Mouse (Mus musculus) hindbrain, embryonic 10.5 days (tissue): ENCODE data around the gene Gba. TPM values are rescaled to one million over a fixed set of nuclear protein-coding genes. Genes with fewer than 3 reads are reported as not detected.

Experiments used
- DNase-seq: peaks from one replicate; pipeline ENCODE4 v3.0.0-alpha.2; 2017; ENCODE audit warnings: low spot score
- H3K27ac ChIP-seq: fragments of 300-500 bp; sonication (generic); 2 replicates; pipeline ENCODE4 v1.5.1; 2016; ENCODE audit warnings: mild to moderate bottlenecking, moderate library complexity
- H3K27me3 ChIP-seq: fragments of 300-500 bp; sonication (generic); 2 replicates; pipeline ENCODE4 v1.6.1; 2016; ENCODE audit warnings: mild to moderate bottlenecking; ENCODE audit not compliant: poor library complexity, insufficient read depth, severe bottlenecking
- H3K36me3 ChIP-seq: fragments of 300-500 bp; sonication (generic); 2 replicates; pipeline ENCODE4 v1.6.1; 2016; ENCODE audit warnings: mild to moderate bottlenecking, moderate library complexity
- H3K4me1 ChIP-seq: fragments of 300-500 bp; sonication (generic); replicated peaks from 2 replicates; pipeline ENCODE4 v1.6.1; 2016; ENCODE audit warnings: mild to moderate bottlenecking
- H3K4me3 ChIP-seq: fragments of 300-500 bp; sonication (generic); 2 replicates; pipeline ENCODE4 v1.5.1; 2016; ENCODE audit warnings: mild to moderate bottlenecking, moderate library complexity
- H3K9me3 ChIP-seq: fragments of 300-500 bp; sonication (generic); 2 replicates; pipeline ENCODE4 v1.6.1; 2016; ENCODE audit warnings: mild to moderate bottlenecking, moderate library complexity
- WGBS: fragments of 180-500 bp; shearing (Covaris S2); methylation state at CpG from one replicate; pipeline ENCODE4 v1.1.7; 2016; 5-methylcytosine and 5-hydroxymethylcytosine counted together
- polyA plus RNA-seq: library from polyadenylated mRNA; unstranded; fragments of >200 nt; fragmentation: Nextera tagmentation; extraction: Ambion mirVana; gene quantifications from 2 replicates; pipeline ENCODE4 v1.2.1, GENCODE M21; 2016

Gba gene
- polyA plus RNA-seq, 1 experiment from 2014 or later = 50.0 TPM

- WGBS = 60% methylated on average over 18 of the region's 18 CpGs
- H3K9me3 ChIP-seq = no peaks in the 10 kb centered on the region
- peaks cover 55% of the 10 kb centered on the region for H3K4me1 ChIP-seq
- peaks cover 27% of the 10 kb centered on the region for H3K36me3 ChIP-seq
- no peak for DNase-seq
- peaks cover 16% of the 10 kb centered on the region for H3K27me3 ChIP-seq
- H3K27ac ChIP-seq = 0 out of 2 replicates have a peak overlapping the region, but pooled peaks have one; percentile 29
- H3K4me3 ChIP-seq = peak overlapping the region; percentile 14; the same call in 1 of the 2 replicates
These were observed 14.8 kb upstream of the Gba start for GRCm38 (mm10) chr3:89187690-89188477.

DNA sequence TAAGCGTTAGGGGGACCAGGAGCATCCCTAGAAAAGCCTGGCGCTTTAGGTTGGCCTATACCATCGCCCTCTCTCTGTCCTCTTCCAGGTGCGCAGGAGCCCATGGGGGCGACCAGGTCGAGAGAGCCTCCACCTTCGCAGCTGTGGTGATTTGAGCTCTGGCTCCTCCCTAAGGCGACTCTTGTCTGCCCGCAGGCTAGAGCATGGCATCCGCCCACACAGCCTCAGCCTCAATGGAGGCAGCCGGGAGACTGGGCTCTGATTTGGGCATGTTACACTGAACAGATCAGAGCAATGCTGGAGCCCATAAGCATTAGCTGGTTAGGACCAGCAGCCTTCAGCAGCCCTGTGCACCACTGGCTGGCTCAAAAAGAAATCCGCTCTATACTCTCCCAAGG lies 14.3 kb upstream of the Gba start:
- H3K27ac ChIP-seq = 0 out of 2 replicates have a peak overlapping the region, but pooled peaks have one; percentile 29
- H3K36me3 ChIP-seq = peaks cover 27% of the 10 kb centered on the region
- WGBS = 63% methylated on average over 12 of the region's 12 CpGs
- H3K4me3 ChIP-seq = no peak overlapping the region
- H3K9me3 ChIP-seq = no peaks in the 10 kb centered on the region
- no peak for DNase-seq
- peaks cover 16% of the 10 kb centered on the region for H3K27me3 ChIP-seq
- peaks cover 49% of the 10 kb centered on the region for H3K4me1 ChIP-seq

GRCm38 (mm10) chr3:89190436-89190835 lies 12.3 kb upstream of the Gba start:
- WGBS = 84% methylated on average over 8 of the region's 8 CpGs
- H3K27ac ChIP-seq = no peak overlapping the region
- no peak overlapping the region for H3K4me3 ChIP-seq
- H3K27me3 ChIP-seq = peaks cover 15% of the 10 kb centered on the region
- peaks cover 25% of the 10 kb centered on the region for H3K36me3 ChIP-seq
- no peaks in the 10 kb centered on the region for H3K9me3 ChIP-seq
- peaks cover 33% of the 10 kb centered on the region for H3K4me1 ChIP-seq
- DNase-seq = no peak

DNA sequence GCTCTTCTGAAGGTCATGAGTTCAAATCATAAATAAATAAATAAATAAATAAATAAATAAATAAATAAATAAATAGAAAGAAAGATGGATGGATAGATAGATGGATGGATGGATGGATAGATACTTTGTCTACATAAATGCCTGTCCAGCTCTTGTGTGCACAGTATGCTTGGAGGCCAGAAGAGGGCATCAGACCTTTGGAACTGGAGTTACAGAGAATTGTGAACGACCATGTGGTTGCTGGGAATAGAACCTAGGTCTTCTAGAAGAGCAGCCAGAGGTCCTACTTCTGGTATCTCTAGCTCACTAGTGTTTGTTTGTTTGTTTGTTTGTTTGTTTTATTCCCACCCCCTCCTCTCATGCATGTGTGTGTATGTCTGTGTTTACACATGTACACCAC lies 9.4 kb upstream of the Gba start:
- WGBS = 62% methylated on average over 1 of the region's 1 CpGs
- H3K4me1 ChIP-seq = peaks cover 23% of the 10 kb centered on the region
- H3K9me3 ChIP-seq = no peaks in the 10 kb centered on the region
- H3K36me3 ChIP-seq = peaks cover 6% of the 10 kb centered on the region
- H3K27me3 ChIP-seq = no peaks in the 10 kb centered on the region
- no peak overlapping the region for H3K4me3 ChIP-seq
- H3K27ac ChIP-seq = no peak overlapping the region
- DNase-seq = no peak

- Histone ChIP-seq H3K36me3 (0 out of 2 replicates have a peak, but pooled peaks cover 1% of the 10 kb centered on the region), H3K4me3 (no peak overlapping the region), H3K9me3 (no peaks in the 10 kb centered on the region), H3K4me1 (peaks cover 19% of the 10 kb centered on the region), H3K27me3 (no peaks in the 10 kb centered on the region), H3K27ac (no peak overlapping the region)
- 89% methylated on average over 2 of the region's 2 CpGs for WGBS
- DNase-seq = no peak
These were observed 8.9 kb upstream of the Gba start for GRCm38 (mm10) chr3:89193853-89194252.

- H3K4me1 ChIP-seq = peaks cover 19% of the 10 kb centered on the region
- WGBS = 9% methylated on average over 33 of the region's 33 CpGs
- no peaks in the 10 kb centered on the region for H3K9me3 ChIP-seq
- H3K36me3 ChIP-seq = no peaks in the 10 kb centered on the region
- no peaks in the 10 kb centered on the region for H3K27me3 ChIP-seq
- peak overlapping the region; percentile 52 for H3K4me3 ChIP-seq
- H3K27ac ChIP-seq = peak overlapping the region; percentile 91
- DNase-seq = peak; percentile 96
These were observed 6.5 kb upstream of the Gba start for GRCm38 (mm10) chr3:89195979-89196877.

DNA sequence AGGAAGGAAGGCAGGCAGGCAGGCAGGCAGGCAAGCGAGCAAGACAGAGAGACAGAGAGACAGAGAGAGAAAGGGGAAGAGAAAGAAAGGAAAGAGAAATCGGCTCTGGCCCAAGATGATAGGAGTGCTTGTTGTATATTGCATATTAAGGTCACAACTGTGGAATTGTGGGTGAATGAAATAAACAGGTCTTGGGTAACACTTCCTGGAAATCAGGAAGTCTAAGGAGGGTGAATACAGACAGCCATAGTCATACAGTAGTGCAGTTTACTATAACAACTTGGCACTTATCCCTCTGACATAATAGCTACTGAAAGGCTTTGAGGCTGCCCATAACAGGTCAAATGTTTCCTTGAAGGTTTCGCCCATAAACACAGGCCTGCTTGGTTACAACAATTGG lies 2.9 kb upstream of the Gba start:
- Histone ChIP-seq H3K4me3 (no peak overlapping the region), H3K36me3 (peaks cover 7% of the 10 kb centered on the region), H3K9me3 (no peaks in the 10 kb centered on the region), H3K27me3 (no peaks in the 10 kb centered on the region), H3K4me1 (peaks cover 28% of the 10 kb centered on the region), H3K27ac (no peak overlapping the region)
- DNase-seq = no peak
- WGBS = 85% methylated on average over 3 of the region's 3 CpGs

DNA sequence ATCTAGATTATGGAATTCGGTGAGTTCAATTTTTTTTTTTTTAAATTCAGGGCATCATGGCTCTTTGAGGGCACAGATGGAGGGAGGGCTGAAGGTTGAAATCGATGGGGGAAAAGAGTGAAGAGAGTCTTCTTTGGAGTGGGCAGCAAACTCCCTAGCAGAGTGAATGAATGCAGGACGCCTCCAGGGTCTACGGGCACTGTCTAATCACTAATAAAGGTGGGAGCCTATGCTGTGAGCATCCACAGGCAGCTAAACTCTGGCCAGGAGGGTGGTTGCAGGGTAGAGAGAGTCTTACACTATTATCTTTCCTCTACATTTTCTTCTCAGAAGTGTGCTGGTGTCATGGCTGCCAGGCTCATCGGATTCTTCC lies 400 bp downstream of the Gba start:
- H3K27me3 ChIP-seq = no peaks in the 10 kb centered on the region
- 42% methylated on average over 5 of the region's 5 CpGs for WGBS
- peak overlapping the region; percentile 67 for H3K4me3 ChIP-seq
- H3K27ac ChIP-seq = peak overlapping the region; percentile 80
- H3K4me1 ChIP-seq = peaks cover 9% of the 10 kb centered on the region
- H3K36me3 ChIP-seq = peaks cover 40% of the 10 kb centered on the region
- no peak for DNase-seq
- no peaks in the 10 kb centered on the region for H3K9me3 ChIP-seq

DNA sequence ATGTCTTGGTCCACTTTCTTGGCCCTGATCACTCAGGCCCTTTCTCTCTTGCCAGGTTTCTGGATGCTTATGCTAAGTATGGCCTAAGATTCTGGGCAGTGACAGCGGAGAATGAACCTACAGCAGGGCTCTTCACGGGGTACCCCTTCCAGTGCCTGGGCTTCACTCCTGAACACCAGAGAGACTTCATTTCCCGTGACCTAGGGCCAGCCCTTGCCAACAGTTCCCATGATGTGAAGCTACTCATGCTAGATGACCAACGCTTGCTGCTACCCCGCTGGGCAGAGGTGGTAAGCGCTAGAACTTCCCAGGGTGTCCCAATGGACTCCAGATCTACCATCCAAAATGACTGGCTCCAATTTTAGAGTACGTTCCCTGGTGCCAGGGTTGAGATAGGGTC lies 3.4 kb downstream of the Gba start:
- peaks cover 9% of the 10 kb centered on the region for H3K4me1 ChIP-seq
- H3K4me3 ChIP-seq = no peak overlapping the region
- 94% methylated on average over 7 of the region's 7 CpGs for WGBS
- no peak for DNase-seq
- peaks cover 70% of the 10 kb centered on the region for H3K36me3 ChIP-seq
- H3K27ac ChIP-seq = no peak overlapping the region
- no peaks in the 10 kb centered on the region for H3K9me3 ChIP-seq
- H3K27me3 ChIP-seq = no peaks in the 10 kb centered on the region

GRCm38 (mm10) chr3:89206695-89207094 lies 4.0 kb downstream of the Gba start:
- 89% methylated on average over 2 of the region's 2 CpGs for WGBS
- no peak for DNase-seq

DNA sequence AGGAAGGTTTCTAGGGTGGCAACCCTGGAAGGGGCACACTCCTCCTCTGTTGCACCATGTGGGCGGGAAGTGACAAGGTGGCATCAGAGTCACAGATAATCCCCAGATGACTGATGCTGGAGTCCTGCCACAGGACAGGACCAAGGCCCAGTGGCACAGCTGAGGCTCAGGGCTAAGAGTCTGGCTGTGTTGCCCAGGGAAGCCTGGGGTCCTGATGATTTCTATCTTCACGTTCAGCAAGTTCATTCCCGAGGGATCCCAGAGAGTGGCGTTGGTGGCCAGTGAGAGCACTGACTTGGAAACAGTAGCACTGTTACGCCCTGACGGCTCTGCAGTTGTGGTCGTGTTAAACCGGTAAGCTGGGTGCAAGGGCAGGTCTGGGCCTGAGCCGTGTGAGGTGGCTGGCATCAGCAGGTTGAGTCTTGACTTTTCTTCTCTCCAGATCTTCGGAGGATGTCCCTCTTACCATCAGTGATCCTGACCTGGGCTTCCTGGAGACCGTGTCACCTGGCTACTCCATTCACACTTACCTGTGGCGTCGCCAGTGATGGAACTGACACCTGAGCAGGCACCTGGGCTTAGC lies 5.4 kb downstream of the Gba start:
- Histone ChIP-seq H3K27me3 (no peaks in the 10 kb centered on the region), H3K9me3 (no peaks in the 10 kb centered on the region), H3K4me1 (peaks cover 16% of the 10 kb centered on the region), H3K27ac (no peak overlapping the region), H3K36me3 (peaks cover 72% of the 10 kb centered on the region), H3K4me3 (no peak overlapping the region)
- WGBS = 95% methylated on average over 13 of the region's 13 CpGs
- DNase-seq = no peak

More at GRCm38 (mm10) chr3:89206695-89207094, 4.0 kb downstream of the Gba start:
- H3K4me1 ChIP-seq = peaks cover 9% of the 10 kb centered on the region
- H3K27ac ChIP-seq = no peak overlapping the region
- H3K9me3 ChIP-seq = no peaks in the 10 kb centered on the region
- peaks cover 72% of the 10 kb centered on the region for H3K36me3 ChIP-seq
- no peak overlapping the region for H3K4me3 ChIP-seq
- H3K27me3 ChIP-seq = no peaks in the 10 kb centered on the region

DNA sequence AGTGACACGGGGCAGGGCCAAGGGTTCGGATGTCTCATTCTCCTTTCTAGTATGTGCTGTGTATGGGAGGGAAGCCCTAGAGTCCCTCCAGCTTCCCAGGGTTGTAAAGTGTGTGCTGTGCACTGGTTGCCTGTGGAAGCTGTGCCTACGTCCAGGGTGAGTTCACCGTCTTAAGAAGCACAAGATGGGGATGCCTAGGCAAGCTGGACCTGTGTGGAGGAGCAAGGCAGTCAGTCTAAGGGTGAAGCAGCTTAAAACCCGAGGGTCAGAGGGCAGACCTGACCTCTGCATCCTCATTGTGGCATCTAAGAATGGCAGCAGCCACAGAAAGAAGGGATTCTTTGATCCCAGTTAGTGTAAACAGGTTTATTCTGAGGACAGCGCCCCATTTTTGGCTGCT lies 6.0 kb downstream of the Gba start:
- peaks cover 14% of the 10 kb centered on the region for H3K4me1 ChIP-seq
- H3K9me3 ChIP-seq = no peaks in the 10 kb centered on the region
- no peak for DNase-seq
- no peak overlapping the region for H3K4me3 ChIP-seq
- H3K27me3 ChIP-seq = no peaks in the 10 kb centered on the region
- H3K27ac ChIP-seq = no peak overlapping the region
- peaks cover 72% of the 10 kb centered on the region for H3K36me3 ChIP-seq
- 91% methylated on average over 6 of the region's 6 CpGs for WGBS
